Mouse (Mus musculus): ENCODE results near the gene Zfp64.

Zfp64 gene

GRCm38 (mm10) chr2:168851545-168851944 is 103.8 kb downstream of the Zfp64 start:
- no peak for TF ChIP-seq GATA4 (IDR thresholded peaks at IDR 0.05; ENCODE audit: insufficient replicate concordance, low read length)

- TF ChIP-seq GATA4 (IDR thresholded peaks at IDR 0.05; ENCODE audit: insufficient replicate concordance, low read length) = no peak
Measured at GRCm38 (mm10) chr2:168848553-168848952, 106.8 kb downstream of the Zfp64 start.

- no peak for TF ChIP-seq GATA4 (IDR thresholded peaks at IDR 0.05; ENCODE audit: insufficient replicate concordance, low read length)
Measured at GRCm38 (mm10) chr2:168846180-168846720, 109.1 kb downstream of the Zfp64 start.
